Mouse (Mus musculus): Measurements from ENCODE around the gene Robo1.

Gene Robo1

GRCm38 (mm10) chr16:72610661-72611112 is 302.6 kb downstream of the Robo1 start:
- no peak for DNase-seq

- no peak for DNase-seq
These were observed 306.8 kb downstream of the Robo1 start for GRCm38 (mm10) chr16:72614898-72615297.

GRCm38 (mm10) chr16:72615360-72615759 is 307.3 kb downstream of the Robo1 start:
- DNase-seq, result no peak

- no peak for DNase-seq
These were observed 314.3 kb downstream of the Robo1 start for GRCm38 (mm10) chr16:72622371-72622770.

- DNase-seq, result no peak
These were observed 314.8 kb downstream of the Robo1 start for GRCm38 (mm10) chr16:72622868-72623267.

GRCm38 (mm10) chr16:72633846-72634245 is 325.7 kb downstream of the Robo1 start:
- DNase-seq, result no peak

GRCm38 (mm10) chr16:72639332-72639940 is 331.3 kb downstream of the Robo1 start:
- DNase-seq, result no peak

GRCm38 (mm10) chr16:72640932-72641811 is 333.1 kb downstream of the Robo1 start:
- DNase-seq, result no peak

GRCm38 (mm10) chr16:72645890-72646289 is 337.8 kb downstream of the Robo1 start:
- no peak for DNase-seq

- DNase-seq, result peak; percentile 26
These were observed 341.2 kb downstream of the Robo1 start for GRCm38 (mm10) chr16:72649314-72649713.

- no peak for DNase-seq
These were observed 347.3 kb downstream of the Robo1 start for GRCm38 (mm10) chr16:72655411-72655810.

GRCm38 (mm10) chr16:72662837-72663350 is 354.8 kb downstream of the Robo1 start:
- peak; percentile 54 for DNase-seq

GRCm38 (mm10) chr16:72663351-72664232 is 355.5 kb downstream of the Robo1 start:
- DNase-seq, result peak; percentile 33

- DNase-seq, result no peak
These were observed 356.1 kb downstream of the Robo1 start for GRCm38 (mm10) chr16:72664233-72664613.

GRCm38 (mm10) chr16:72664806-72665205 is 356.7 kb downstream of the Robo1 start:
- DNase-seq, result no peak

- DNase-seq, result no peak
These were observed 357.3 kb downstream of the Robo1 start for GRCm38 (mm10) chr16:72665454-72665853.

- no peak for DNase-seq
These were observed 362.3 kb downstream of the Robo1 start for GRCm38 (mm10) chr16:72670240-72671038.

GRCm38 (mm10) chr16:72677234-72677633 is 369.1 kb downstream of the Robo1 start:
- no peak for DNase-seq

- DNase-seq, result no peak
These were observed 370.3 kb downstream of the Robo1 start for GRCm38 (mm10) chr16:72678450-72678849.

GRCm38 (mm10) chr16:72678947-72679558 is 370.9 kb downstream of the Robo1 start:
- DNase-seq, result no peak

Measured in layer of hippocampus, adult 9-11 months (tissue).